Mouse (Mus musculus) layer of hippocampus, postnatal 25 days (tissue): ENCODE results near the gene Dhx16. TPM values are rescaled to one million over a fixed set of nuclear protein-coding genes. Genes with fewer than 3 reads are reported as not detected.

Experiments used
- DNase-seq, 2 experiments: peaks; one replicate each; pipeline ENCODE4 v3.0.0; 2022; ENCODE audit warnings: mixed read lengths in 2 of 2, low spot score in 1 of 2; ENCODE audit errors: extremely low spot score in 1 of 2
- total RNA-seq, 2 experiments: library from RNA; stranded (reverse); gene quantifications; 2 replicates each; pipeline ENCODE4 v1.2.3; 2021

Dhx16 gene
- total RNA-seq, 2 experiments from 2014 or later, result 25.5 to 29.9 TPM

DNA sequence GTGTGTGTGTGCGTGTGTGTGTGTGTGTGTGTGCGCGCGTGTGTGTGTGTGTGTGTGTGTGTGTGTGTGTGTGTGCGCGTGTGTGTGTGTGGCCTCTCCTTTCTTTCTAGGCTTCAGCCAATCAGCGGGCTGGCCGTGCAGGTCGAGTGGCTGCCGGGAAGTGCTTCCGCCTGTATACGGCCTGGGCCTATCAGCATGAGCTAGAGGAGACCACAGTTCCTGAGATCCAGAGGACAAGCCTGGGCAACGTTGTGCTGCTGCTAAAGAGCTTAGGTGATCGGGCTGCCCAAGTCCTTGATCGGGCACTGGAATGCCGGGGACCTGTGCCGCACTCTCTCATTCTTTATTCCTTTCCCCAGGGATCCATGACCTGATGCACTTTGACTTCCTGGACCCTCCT is 8.1 kb downstream of the Dhx16 start:
- no peak for DNase-seq

DNA sequence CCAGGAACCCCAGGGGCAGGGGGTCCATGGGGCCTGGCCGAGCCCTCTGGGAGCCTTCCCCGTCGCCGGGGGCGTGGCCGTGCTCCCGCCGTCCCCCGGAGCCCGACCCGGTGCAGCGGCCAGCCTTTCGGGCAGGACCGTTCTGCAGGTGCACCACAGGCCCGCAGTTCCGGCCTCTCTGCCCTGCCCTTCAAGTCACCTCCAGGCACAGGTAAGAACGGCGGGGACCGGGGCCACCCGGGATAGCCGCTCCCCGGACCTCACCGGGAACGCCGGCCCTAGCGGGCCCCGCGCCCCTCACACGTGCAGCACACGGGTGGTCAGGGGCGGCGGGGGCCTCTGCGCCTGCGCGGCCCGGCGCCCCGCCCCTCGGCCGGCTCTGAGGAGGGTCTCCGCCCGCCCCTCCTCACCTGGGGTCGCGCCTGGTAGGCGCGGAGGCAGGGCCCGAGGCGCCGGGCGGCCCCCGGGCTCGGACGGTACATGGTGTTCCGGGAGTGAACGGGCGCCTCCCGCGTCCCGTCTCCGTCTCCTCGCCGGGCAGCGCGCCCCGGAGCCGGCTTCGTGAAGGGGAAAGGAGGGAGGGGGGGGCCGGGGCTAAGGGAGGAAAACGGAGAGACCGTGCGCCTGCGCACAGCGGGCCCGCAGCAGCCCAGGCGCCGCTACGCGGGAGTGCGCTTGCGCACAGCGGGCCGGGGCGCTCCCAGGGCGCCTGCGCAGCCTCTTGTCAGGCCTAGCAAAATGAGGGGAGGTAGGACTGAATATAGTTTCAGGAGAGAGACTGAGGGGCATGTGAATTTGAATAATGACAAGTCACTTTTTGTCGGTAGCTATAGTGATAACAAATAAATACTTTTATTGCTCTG is 17.4 kb downstream of the Dhx16 start, which contains the start of gene 2310061I04Rik:
Gene 2310061I04Rik, minus strand, starts transcription at position 651 of the 863 bp plus-strand sequence.
- DNase-seq, result peak; percentile 82 to 87

- DNase-seq, result no peak
These were observed 18.3 kb downstream of the Dhx16 start for GRCm38 (mm10) chr17:35897644-35898573.

- DNase-seq, result no peak
These were observed 21.0 kb downstream of the Dhx16 start for GRCm38 (mm10) chr17:35900636-35901035.

DNA sequence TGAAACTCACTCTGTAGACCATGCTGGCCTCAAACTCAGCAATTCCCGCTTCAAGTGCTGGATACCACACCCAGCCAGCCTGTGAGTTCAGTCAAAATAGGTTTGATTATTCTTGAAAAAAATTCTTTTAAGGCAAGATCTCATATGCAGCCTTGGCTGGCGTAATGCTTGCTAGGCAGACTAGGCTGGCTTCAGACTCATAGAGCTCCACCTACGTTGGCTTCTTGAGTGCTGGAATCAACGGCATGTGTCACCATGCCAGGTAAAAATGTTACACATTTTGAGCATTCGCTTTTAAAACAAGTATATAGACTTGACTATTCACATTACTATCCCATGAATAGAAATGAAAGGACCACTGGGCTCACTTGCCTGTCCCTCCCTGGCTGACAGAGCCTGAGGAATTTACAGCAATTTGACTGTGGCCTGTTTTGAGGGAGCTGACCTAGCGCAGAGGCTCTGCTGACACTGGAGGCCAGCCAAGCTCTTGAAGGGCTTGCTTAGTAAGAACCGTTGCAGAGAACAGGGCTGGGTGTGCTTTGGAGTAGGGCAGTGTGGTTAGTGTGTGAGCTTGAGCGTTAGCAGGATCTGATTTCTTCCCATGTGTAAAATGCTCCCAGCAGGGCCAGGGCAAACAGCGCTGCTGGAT is 23.8 kb downstream of the Dhx16 start:
- DNase-seq, result no peak

GRCm38 (mm10) chr17:35903992-35904355 is 24.4 kb downstream of the Dhx16 start:
- no peak for DNase-seq

- DNase-seq, result no peak
These were observed 26.0 kb downstream of the Dhx16 start for GRCm38 (mm10) chr17:35905587-35905986.

- no peak for DNase-seq
These were observed 28.0 kb downstream of the Dhx16 start for GRCm38 (mm10) chr17:35907609-35908008.

GRCm38 (mm10) chr17:35909186-35909918 is 29.7 kb downstream of the Dhx16 start:
- no peak for DNase-seq

DNA sequence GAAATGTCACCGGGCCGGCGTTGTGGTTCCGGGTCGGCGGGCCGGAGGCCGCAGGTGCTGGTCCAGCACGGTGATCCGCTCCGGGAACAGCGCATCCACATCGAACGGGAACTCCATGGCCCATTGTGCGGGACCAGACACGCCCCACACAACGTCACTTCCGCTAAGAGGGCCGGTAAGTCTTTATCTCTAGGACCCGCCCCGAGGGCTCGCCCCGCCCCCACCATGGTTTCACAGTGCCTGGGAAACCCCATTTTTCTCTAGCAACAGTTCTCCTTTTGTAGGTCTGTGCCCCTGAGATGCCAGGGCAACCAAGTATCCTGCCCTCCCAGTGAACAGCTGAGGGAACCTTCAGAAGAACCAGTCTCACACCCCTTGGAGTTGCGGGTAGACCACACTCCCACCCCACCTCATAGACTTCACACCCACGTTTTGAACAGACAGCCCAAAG is 30.3 kb downstream of the Dhx16 start, which contains the start of gene Atat1:
Gene Atat1, minus strand, starts transcription at position 157 of the 451 bp plus-strand sequence.
- peak; percentile 86 to 92 for DNase-seq

DNA sequence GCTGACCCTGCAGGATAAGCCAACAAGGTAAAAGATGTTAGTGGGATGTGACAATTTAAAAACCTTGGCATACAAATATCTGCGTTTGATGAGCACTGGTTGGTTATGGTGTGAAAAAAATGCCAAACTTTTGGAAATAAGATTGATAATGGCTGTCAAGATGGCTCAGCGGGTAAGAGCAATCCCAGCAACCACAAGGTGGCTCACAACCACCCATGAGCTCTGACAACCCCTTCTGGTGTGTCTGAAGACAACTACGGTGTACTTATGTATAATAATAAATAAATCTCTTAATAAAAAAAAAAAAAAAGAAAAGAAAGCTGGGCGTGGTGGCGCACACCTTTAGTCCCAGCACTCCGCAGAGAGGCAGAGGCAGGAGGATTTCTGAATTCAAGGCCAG is 35.4 kb downstream of the Dhx16 start:
- no peak for DNase-seq

GRCm38 (mm10) chr17:35915538-35916296 is 36.1 kb downstream of the Dhx16 start:
- peak in 1 of 2 experiments; percentile 29 for DNase-seq

GRCm38 (mm10) chr17:35916297-35917142 is 36.9 kb downstream of the Dhx16 start, which contains the start of the genes Mrps18b and Ppp1r10:
TSS of gene Mrps18b (minus strand) at chr17:35916389.
TSS of gene Ppp1r10 (plus strand) at chr17:35916434.
- DNase-seq, result peak; percentile 96 to 97

DNA sequence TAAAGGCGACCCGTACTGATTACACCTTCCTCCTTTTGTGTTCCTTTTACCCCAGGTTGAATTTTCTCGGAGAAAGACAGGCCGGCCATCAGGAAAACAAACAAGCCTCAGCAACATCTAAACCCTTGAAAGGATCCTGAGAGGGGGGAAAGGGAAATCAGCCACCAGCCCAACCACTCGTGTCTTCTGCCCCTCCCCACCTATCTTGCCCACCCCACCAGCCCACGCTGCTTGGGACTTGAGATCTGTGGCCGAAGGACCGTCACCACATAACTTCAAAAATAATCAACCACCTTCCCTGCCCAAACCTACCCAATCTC is 37.5 kb downstream of the Dhx16 start:
- DNase-seq, result no peak

- DNase-seq, result peak in 1 of 2 experiments; percentile 43
These were observed 38.0 kb downstream of the Dhx16 start for GRCm38 (mm10) chr17:35917463-35918251.

DNA sequence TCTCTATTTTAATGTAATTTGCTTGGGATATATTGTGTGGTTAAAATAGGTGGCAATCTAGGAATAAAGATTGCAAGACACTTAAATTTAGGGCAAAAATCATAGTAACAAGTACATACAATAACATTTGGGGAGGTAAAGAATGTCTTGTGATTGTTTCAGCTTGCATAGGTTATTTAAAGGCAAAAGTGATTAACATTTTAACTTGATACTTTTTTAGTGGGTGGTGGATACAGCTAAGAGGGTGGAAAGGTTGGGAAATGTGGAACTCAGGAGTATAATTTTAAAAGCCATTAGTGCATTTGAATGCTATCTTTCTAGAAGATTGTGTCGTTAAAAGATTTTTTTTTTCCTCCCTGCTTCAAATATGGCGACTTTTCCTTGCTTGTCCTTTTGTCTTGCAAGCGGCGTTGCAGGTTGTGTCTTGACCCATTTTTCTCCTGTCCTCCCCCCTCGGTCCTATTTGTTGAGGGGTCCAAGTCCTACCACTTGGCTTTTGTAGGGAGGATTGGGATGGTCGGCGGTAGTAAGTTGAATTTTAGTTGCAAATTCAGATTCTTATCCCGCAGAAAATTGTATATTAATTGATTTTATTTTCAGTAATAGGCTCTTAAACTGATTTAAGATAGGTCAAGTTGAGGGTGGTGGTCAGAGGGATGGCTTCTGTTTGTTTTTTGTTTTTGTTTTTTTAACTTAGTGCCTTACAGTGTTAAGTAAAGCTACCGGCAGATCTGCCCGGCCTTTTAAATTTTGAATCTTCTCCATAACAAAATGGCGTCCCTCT is 38.8 kb downstream of the Dhx16 start:
- DNase-seq, result peak in 1 of 2 experiments; percentile 35
